Mouse (Mus musculus): ENCODE results near the gene Olfr250. TPM values are rescaled to one million over a fixed set of nuclear protein-coding genes. Genes with fewer than 3 reads are reported as not detected.

Olfr250 gene
- not detected in 2 replicates for polyA plus RNA-seq (2012; rRNA removed)

GRCm38 (mm10) chr9:38366596-38366995, at the start of gene Olfr250:
Gene Olfr250 (plus strand): TSS chr9:38366896.

GRCm38 (mm10) chr9:38328760-38329159, 37.9 kb upstream of the Olfr250 start, which contains the start of gene Olfr25:
Gene Olfr25 (plus strand): TSS chr9:38329060.

GRCm38 (mm10) chr9:38348111-38348510, 18.6 kb upstream of the Olfr250 start, which contains the start of gene Olfr898:
Gene Olfr898 (plus strand): TSS chr9:38348411.

GRCm38 (mm10) chr9:38376786-38377185, 10.1 kb downstream of the Olfr250 start, which contains the start of gene Olfr251:
Gene Olfr251 (plus strand): TSS chr9:38377086.

GRCm38 (mm10) chr9:38401398-38401797, 34.7 kb downstream of the Olfr250 start, which contains the start of gene Olfr147:
Gene Olfr147 (plus strand): TSS chr9:38401698.

Other genes starting within 250 kb of the Olfr250 start
- not detected in 2 replicates for gene Olfr890, start 224.4 kb upstream of the Olfr250 start, polyA plus RNA-seq (2012; rRNA removed)
- gene Olfr891, start 186.1 kb upstream of the Olfr250 start, polyA plus RNA-seq (2012; rRNA removed), result not detected in 2 replicates
- gene Olfr893, start 158.5 kb upstream of the Olfr250 start, polyA plus RNA-seq (2012; rRNA removed), result not detected in 2 replicates
- gene Olfr894, start 148.8 kb upstream of the Olfr250 start, polyA plus RNA-seq (2012; rRNA removed), result not detected in 2 replicates
- not detected in 2 replicates for gene Olfr143, start 114.1 kb upstream of the Olfr250 start, polyA plus RNA-seq (2012; rRNA removed)
- gene Olfr895, start 99.0 kb upstream of the Olfr250 start, polyA plus RNA-seq (2012; rRNA removed), result not detected in 2 replicates
- not detected in 2 replicates for gene Olfr896-ps1, start 75.8 kb upstream of the Olfr250 start, polyA plus RNA-seq (2012; rRNA removed)
- gene Olfr25, start 37.8 kb upstream of the Olfr250 start, polyA plus RNA-seq (2012; rRNA removed), result not detected in 2 replicates
- not detected in 2 replicates for gene Olfr898, start 18.5 kb upstream of the Olfr250 start, polyA plus RNA-seq (2012; rRNA removed)
- not detected in 2 replicates for gene Olfr251, start 10.2 kb downstream of the Olfr250 start, polyA plus RNA-seq (2012; rRNA removed)
- gene Olfr147, start 34.8 kb downstream of the Olfr250 start, polyA plus RNA-seq (2012; rRNA removed), result not detected in 2 replicates
- not detected in 2 replicates for gene Olfr901, start 62.6 kb downstream of the Olfr250 start, polyA plus RNA-seq (2012; rRNA removed)
- not detected in 2 replicates for gene Olfr902, start 80.8 kb downstream of the Olfr250 start, polyA plus RNA-seq (2012; rRNA removed)
- gene Olfr904, start 96.2 kb downstream of the Olfr250 start, polyA plus RNA-seq (2012; rRNA removed), result not detected in 2 replicates
- gene Olfr905, start 104.2 kb downstream of the Olfr250 start, polyA plus RNA-seq (2012; rRNA removed), result not detected in 2 replicates
- gene Olfr906, start 120.2 kb downstream of the Olfr250 start, polyA plus RNA-seq (2012; rRNA removed), result not detected in 2 replicates
- not detected in 2 replicates for gene Olfr907, start 128.9 kb downstream of the Olfr250 start, polyA plus RNA-seq (2012; rRNA removed)
- gene Olfr911-ps1, start 154.7 kb downstream of the Olfr250 start, polyA plus RNA-seq (2012; rRNA removed), result not detected in 2 replicates
- gene Olfr910, start 171.0 kb downstream of the Olfr250 start, polyA plus RNA-seq (2012; rRNA removed), result not detected in 2 replicates
- not detected in 2 replicates for gene Olfr912, start 213.3 kb downstream of the Olfr250 start, polyA plus RNA-seq (2012; rRNA removed)
- not detected in 2 replicates for gene Olfr913, start 225.9 kb downstream of the Olfr250 start, polyA plus RNA-seq (2012; rRNA removed)
- gene Olfr914, start 238.2 kb downstream of the Olfr250 start, polyA plus RNA-seq (2012; rRNA removed), result not detected in 2 replicates